Mouse (Mus musculus) forebrain, embryonic 16.5 days (tissue): ENCODE data around the gene Tead2. TPM values are rescaled to one million over a fixed set of nuclear protein-coding genes. Genes with fewer than 3 reads are reported as not detected.
A peak's percentile ranks its signal among the peaks of the same experiment; 100 is the strongest.

ENCODE experiments used
- ATAC-seq: fragments of 200-750 bp; cut with Nextera tagmentation; 2 replicates; pipeline ENCODE4 v1.8.0; 2017; ENCODE audit warnings: mild to moderate bottlenecking, moderate library complexity
- H3K27ac ChIP-seq: fragments of 300-500 bp; sonication (generic); 2 replicates; pipeline ENCODE4 v1.5.1; 2014; ENCODE audit warnings: low read length, control low read depth
- H3K27me3 ChIP-seq: fragments of 300-500 bp; sonication (generic); replicated peaks from 2 replicates; pipeline ENCODE4 v1.6.1; 2014; ENCODE audit warnings: low read length; ENCODE audit not compliant: control insufficient read depth, insufficient read depth
- H3K36me3 ChIP-seq: fragments of 300-500 bp; sonication (generic); 2 replicates; pipeline ENCODE4 v1.6.1; 2014; ENCODE audit not compliant: control insufficient read depth, insufficient read depth
- H3K4me1 ChIP-seq: fragments of 300-500 bp; sonication (generic); replicated peaks from 2 replicates; pipeline ENCODE4 v1.6.1; 2014; ENCODE audit warnings: low read length; ENCODE audit not compliant: control insufficient read depth, insufficient read depth
- H3K4me2 ChIP-seq: fragments of 300-500 bp; sonication (generic); 2 replicates; pipeline ENCODE4 v1.6.1; 2014; ENCODE audit warnings: mild to moderate bottlenecking, low read length, control low read depth
- H3K4me3 ChIP-seq: fragments of 300-500 bp; sonication (generic); replicated peaks from 2 replicates; pipeline ENCODE4 v1.5.1; 2014; ENCODE audit warnings: mild to moderate bottlenecking, low read length, control low read depth
- H3K9ac ChIP-seq: fragments of 300-500 bp; sonication (generic); replicated peaks from 2 replicates; pipeline ENCODE4 v1.6.1; 2014; ENCODE audit warnings: low read depth, low read length, control low read depth
- H3K9me3 ChIP-seq: fragments of 300-500 bp; sonication (generic); 2 replicates; pipeline ENCODE4 v1.6.1; 2016; ENCODE audit warnings: low read length; ENCODE audit not compliant: control insufficient read depth
- WGBS: fragments of 180-500 bp; shearing (Covaris S2); extraction: QIAGEN DNeasy Blood & Tissue Kit; methylation state at CpG from one replicate; pipeline ENCODE4 v1.1.7; 2014; 5-methylcytosine and 5-hydroxymethylcytosine counted together
- polyA plus RNA-seq: library from polyadenylated mRNA; unstranded; fragments of >200 nt; fragmentation: Nextera tagmentation; extraction: Ambion mirVana; gene quantifications from 2 replicates; pipeline ENCODE4 v1.2.1, GENCODE M21; 2015

The Tead2 gene
- polyA plus RNA-seq, 1 experiment from 2014 or later: 79.5 TPM

DNA sequence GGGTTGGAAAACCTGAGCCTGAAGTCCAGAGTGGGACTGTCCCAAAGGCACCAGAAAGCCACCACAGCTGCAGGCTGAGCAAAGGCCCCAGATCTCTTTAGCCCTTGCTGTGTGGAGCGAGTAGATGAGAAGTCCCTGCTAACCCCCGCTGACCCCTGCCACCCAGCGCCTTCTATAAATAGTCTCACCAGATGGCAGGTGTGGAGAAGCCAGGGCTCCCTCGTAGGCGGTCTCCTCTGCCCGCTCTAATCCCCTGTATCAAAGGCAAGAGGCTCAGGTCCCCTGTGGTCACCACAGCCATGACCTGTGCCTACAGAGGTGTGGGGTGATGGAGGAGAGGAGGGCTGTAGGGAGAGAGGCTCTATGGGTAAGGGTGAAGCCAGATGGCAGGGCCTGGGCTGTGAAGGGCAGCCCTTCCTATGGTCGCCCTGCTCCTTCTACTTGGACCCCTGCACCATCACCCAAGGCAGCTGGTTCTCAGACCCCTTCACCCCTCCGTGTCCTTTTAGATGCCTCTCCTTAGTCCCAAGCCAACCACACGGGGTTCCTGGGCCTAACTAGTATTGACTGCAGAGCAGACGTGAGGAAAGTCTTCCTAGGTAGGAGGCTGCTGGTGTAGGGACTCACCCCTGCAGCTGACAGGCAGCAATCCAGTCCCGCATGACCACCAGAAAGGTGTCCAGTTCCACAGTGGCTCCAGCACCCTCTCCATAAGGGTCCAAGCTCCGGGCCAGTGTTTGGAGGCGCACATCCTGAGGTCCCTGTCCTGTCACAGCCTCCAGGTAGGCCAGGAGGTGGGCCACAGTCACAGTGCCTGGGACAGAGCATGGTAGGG is 20.0 kb upstream of the Tead2 start:
- 58% methylated on average over 13 of the region's 13 CpGs for WGBS
- Histone ChIP-seq H3K27me3 (no peaks in the 10 kb centered on the region), H3K27ac (no peak overlapping the region), H3K4me2 (no peak overlapping the region), H3K9ac (no peak overlapping the region), H3K9me3 (no peaks in the 10 kb centered on the region), H3K4me3 (no peak overlapping the region), H3K36me3 (no peaks in the 10 kb centered on the region), H3K4me1 (peaks cover 5% of the 10 kb centered on the region)
- ATAC-seq: no peak

DNA sequence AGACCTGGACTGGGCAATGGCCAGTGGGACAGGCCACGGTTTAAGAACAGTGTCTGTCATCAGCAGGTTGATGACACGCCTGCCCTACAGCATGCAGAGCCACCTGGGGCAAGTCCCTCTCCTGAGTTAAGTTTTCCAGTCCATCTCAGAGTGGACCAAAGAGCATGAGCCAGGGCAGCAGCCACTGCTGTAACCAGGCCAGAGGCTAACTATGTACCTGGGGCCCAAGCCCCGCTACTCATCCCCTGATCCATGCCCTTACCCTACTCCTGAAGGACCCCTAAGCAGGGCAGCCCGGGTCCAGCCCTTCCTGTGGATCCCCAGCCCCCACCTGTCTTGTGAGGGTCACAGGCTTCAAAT is 19.4 kb upstream of the Tead2 start:
- no peak overlapping the region for H3K4me2 ChIP-seq
- 86% methylated on average over 4 of the region's 4 CpGs for whole genome bisulfite sequencing
- ATAC-seq: no peak
- no peaks in the 10 kb centered on the region for H3K27me3 ChIP-seq
- H3K4me3 ChIP-seq: no peak overlapping the region
- H3K36me3 ChIP-seq: no peaks in the 10 kb centered on the region
- no peak overlapping the region for H3K9ac ChIP-seq
- no peak overlapping the region for H3K27ac ChIP-seq
- H3K4me1 ChIP-seq: peaks cover 5% of the 10 kb centered on the region
- H3K9me3 ChIP-seq: no peaks in the 10 kb centered on the region

DNA sequence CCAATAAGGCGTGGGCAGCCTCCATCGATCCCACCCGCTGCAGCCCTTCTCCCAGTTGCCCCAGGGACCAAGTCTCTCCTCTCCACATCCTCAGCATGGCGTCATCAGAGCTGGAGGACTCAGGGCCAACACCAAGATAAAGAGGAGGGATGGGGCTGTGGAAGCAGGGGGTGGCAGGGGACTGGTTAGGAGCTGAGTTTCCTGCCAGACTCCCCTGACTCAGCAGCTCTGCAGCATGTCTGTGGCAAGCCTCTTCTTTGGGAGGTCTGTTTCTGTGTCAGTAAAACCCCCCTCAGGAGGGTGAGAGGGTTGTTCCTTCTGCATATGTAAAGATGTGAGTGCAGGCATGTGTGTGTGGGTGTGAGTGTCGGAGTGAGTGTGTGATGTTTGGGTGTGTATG is 18.6 kb upstream of the Tead2 start:
- no peak for ATAC-seq
- Histone ChIP-seq H3K4me3 (no peak overlapping the region), H3K36me3 (no peaks in the 10 kb centered on the region), H3K9ac (no peak overlapping the region), H3K9me3 (no peaks in the 10 kb centered on the region), H3K4me2 (no peak overlapping the region), H3K4me1 (peaks cover 5% of the 10 kb centered on the region), H3K27me3 (no peaks in the 10 kb centered on the region), H3K27ac (no peak overlapping the region)
- 75% methylated on average over 5 of the region's 5 CpGs for WGBS

DNA sequence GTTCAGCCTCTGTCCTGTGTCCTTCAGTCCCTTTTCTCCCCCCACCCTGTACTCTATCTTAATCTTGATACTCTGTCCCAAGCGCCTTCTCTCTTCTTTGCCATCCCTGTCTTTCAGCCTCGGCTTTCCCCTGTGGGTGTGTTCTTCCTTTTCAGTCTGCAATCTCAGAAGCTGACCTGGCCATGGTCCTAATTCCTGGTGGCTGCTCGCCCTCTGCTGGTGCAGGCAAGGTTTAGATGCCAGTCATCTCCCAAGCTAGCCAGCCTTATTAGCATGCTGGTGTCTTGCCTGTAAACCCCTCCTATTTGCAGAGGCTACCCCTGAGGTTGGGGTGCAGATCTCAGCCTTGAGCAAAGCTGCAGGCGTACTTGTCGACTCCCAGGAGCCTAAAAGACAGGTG is 17.1 kb upstream of the Tead2 start:
- Histone ChIP-seq H3K27me3 (no peaks in the 10 kb centered on the region), H3K9me3 (no peaks in the 10 kb centered on the region), H3K4me2 (peak overlapping the region; percentile 7; the same call in 1 of the 2 replicates), H3K4me1 (peaks cover 5% of the 10 kb centered on the region), H3K9ac (0 out of 2 replicates have a peak overlapping the region, but pooled peaks have one; percentile 8), H3K27ac (no peak overlapping the region), H3K36me3 (no peaks in the 10 kb centered on the region), H3K4me3 (no peak overlapping the region)
- ATAC-seq: peak; percentile 54
- 10% methylated on average over 5 of the region's 5 CpGs for WGBS

DNA sequence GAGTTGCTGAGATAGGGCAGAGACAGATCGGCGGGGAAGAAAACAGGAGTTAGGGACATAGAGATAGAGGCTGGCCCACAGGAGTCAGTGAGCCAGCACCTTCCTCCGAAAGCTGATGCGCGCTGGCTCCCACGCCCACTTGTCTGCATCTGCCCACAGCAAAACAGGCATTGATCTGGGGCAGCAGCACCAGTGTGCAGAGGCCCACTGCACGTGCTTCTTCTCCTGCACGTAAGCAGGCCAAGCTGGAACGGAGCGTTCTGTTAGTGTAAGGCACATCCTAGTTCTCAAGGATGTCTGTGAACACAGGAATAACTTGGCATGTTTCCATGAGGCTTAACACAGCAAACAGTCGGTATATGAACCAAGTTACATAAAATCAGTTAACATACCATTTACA is 16.6 kb upstream of the Tead2 start:
- Histone ChIP-seq H3K36me3 (no peaks in the 10 kb centered on the region), H3K4me3 (no peak overlapping the region), H3K4me2 (no peak overlapping the region), H3K9me3 (no peaks in the 10 kb centered on the region), H3K27ac (no peak overlapping the region), H3K27me3 (no peaks in the 10 kb centered on the region), H3K9ac (no peak overlapping the region), H3K4me1 (peaks cover 5% of the 10 kb centered on the region)
- no peak for ATAC-seq
- 75% methylated on average over 11 of the region's 11 CpGs for WGBS

DNA sequence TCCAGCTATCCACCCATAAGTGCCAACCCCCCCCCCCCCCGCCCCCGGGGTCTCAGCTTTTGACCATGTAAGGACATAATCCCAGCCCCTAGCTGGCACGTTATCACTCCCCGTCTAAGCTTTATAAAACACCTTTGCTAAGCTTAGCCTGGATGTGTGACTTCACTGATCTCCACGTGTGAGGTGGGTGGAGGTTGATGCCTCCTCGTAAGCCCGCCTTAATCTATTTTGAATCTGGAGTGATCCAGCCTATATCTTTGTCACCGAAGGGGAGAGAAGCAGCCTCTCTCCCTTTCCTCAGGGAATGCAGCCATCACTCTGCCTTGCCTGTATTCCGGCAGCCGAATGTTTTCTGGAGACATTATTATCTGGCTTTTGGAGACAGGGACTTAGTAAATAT is 12.9 kb upstream of the Tead2 start:
- no peaks in the 10 kb centered on the region for H3K36me3 ChIP-seq
- ATAC-seq: no peak
- no peak overlapping the region for H3K4me2 ChIP-seq
- no peak overlapping the region for H3K4me3 ChIP-seq
- no peaks in the 10 kb centered on the region for H3K9me3 ChIP-seq
- H3K27me3 ChIP-seq: no peaks in the 10 kb centered on the region
- WGBS: 63% methylated on average over 10 of the region's 10 CpGs
- no peak overlapping the region for H3K27ac ChIP-seq
- peaks cover 9% of the 10 kb centered on the region for H3K4me1 ChIP-seq
- no peak overlapping the region for H3K9ac ChIP-seq

DNA sequence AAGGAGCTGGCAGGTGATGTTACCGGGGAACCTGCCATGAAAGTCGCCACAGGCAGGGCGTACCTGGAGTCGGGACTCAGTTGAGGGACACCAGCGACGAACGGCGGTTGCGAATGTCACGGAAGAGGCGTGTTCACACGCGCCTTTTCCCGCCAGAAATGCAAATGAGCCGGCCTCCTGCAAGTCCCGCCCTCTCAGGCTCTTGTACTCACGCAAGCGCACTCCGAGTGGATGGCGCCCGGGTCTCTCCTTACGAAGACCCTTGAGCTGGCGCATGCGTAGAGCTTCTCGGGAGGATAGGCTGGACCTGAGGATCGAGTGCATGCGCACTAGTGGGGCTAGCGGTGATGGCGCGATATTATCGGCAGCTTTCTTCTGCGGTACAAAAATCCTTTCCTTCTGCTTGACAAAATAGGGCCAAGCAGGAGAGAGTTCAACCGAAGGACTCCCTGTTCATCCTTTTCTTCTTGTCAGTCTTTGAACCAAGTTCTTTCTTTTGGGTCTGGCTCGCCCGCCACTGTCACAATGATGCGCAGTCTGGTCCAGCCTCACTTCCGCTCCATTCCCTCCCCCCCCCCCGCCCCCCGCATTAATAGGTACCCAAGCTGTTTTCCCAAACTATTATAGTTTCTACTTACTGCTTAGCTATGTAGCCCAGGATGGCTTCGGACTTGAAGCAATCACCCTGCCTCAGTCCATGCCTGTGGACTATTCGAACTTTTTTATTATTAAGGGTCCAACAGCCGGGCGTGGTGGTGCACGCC is 11.0 kb upstream of the Tead2 start, which contains the start of gene Ccdc155:
Gene Ccdc155 (minus strand): TSS at position 513 of the 764 bp plus-strand sequence.
- 8% methylated on average over 43 of the region's 44 CpGs for WGBS
- Histone ChIP-seq H3K9ac (peak within 1 kb of the TSS; percentile 54), H3K4me3 (peak within 1 kb of the TSS; percentile 55), H3K9me3 (no peaks in the 10 kb centered on the region), H3K36me3 (no peaks in the 10 kb centered on the region), H3K4me1 (peaks cover 4% of the 10 kb centered on the region; the same call in 1 of the 2 replicates), H3K27me3 (no peaks in the 10 kb centered on the region), H3K27ac (peak within 1 kb of the TSS; percentile 75), H3K4me2 (peak within 1 kb of the TSS; percentile 67)
- ATAC-seq: peak; percentile 100

DNA sequence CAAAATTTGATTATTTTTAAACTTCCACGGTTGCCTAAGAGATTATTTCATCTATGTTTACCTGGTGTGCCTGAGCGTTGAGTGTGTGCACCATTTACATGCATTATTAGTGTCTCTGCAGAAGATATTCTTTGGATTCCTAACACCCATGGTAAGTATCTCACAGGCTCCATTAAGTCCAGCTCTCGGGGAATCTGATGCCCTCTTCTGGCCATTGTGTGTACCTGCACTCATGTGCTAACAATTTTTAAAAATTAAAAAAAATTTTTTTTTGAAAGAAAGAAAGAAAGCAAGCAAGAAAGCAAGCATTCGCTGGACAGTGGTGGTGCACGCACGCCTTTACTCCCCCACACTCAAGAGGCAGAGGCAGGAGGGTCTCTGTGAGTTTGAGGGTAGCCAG is 7.3 kb upstream of the Tead2 start:
- Histone ChIP-seq H3K36me3 (no peaks in the 10 kb centered on the region), H3K27ac (no peak overlapping the region), H3K4me3 (no peak overlapping the region), H3K9ac (no peak overlapping the region), H3K9me3 (no peaks in the 10 kb centered on the region; the same call in 1 of the 2 replicates), H3K4me1 (peaks cover 7% of the 10 kb centered on the region; the same call in 1 of the 2 replicates), H3K4me2 (no peak overlapping the region), H3K27me3 (peaks cover 15% of the 10 kb centered on the region)
- WGBS: 82% methylated on average over 6 of the region's 6 CpGs
- ATAC-seq: no peak

DNA sequence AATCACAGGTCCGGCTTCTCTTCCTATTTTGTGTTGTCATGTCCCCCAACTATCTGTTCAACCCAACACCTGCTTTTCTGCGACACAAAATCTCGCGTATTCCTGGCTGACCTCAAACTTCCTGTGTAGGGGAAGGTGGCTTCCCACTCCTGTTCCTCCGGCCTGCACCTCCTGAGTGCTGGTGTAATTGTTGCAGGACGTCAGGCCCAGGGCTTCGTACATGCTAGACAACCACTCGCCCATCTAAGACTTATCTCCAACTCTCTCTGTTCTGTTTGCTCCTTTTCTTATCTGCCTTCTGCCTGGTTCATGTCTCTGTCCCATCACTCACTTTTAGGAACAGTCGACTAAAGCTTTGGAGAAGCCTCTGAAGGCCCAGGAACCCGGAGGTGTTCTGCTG is 4.5 kb upstream of the Tead2 start:
- no peak overlapping the region for H3K9ac ChIP-seq
- H3K4me1 ChIP-seq: peaks cover 14% of the 10 kb centered on the region
- no peaks in the 10 kb centered on the region; the same call in 1 of the 2 replicates for H3K9me3 ChIP-seq
- no peak overlapping the region for H3K4me3 ChIP-seq
- 80% methylated on average over 10 of the region's 10 CpGs for WGBS
- peaks cover 15% of the 10 kb centered on the region for H3K27me3 ChIP-seq
- no peaks in the 10 kb centered on the region for H3K36me3 ChIP-seq
- no peak for ATAC-seq
- H3K27ac ChIP-seq: no peak overlapping the region
- H3K4me2 ChIP-seq: no peak overlapping the region
